Mouse (Mus musculus): ENCODE results near the gene H2-M5.

Gene H2-M5

DNA sequence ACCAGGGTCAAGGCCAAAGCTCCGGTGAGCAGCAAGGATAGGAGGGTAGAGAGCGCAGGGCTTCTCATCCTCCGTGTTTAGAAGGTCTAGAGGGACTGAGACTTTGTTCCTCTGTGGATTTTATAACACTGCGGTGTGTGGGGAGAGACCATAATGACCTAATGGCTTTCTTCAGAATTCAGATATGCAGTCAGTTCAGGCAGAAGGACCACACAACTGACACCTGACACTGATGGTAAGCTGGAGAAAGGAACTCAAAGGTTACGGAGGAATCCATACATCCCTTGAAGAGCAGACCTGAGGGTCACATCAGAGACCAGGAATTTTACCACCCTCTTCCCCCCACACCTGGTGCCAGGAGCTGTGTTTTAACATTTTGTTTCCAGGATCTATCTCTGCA lies at the start of gene H2-M5:
TSS of gene H2-M5 (minus strand) at position 101 of the 400 bp plus-strand sequence.
- no peak for DNase-seq (ENCODE audit: extremely low read depth, insufficient read length, low spot score)

DNA sequence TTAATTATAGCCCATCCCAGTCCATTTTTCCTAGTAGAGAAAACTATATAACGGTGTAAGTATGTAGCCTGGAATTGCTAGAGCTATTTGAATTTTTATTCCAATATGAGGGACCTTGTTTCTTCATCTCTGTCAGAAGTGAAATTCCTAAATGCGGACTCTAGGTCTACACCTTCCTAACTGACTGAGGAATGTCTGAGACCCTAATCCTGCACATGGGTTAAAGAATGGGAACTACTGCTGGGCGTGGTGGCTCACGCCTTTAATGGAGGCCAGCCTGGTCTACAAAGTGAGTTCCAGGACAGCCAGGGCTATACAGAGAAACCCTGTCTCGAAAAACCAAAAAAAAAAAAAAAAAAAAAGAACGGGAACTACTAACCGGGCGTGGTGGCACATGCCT lies 39.8 kb upstream of the H2-M5 start:
- no peak for DNase-seq (ENCODE audit: extremely low read depth, insufficient read length, low spot score)

DNA sequence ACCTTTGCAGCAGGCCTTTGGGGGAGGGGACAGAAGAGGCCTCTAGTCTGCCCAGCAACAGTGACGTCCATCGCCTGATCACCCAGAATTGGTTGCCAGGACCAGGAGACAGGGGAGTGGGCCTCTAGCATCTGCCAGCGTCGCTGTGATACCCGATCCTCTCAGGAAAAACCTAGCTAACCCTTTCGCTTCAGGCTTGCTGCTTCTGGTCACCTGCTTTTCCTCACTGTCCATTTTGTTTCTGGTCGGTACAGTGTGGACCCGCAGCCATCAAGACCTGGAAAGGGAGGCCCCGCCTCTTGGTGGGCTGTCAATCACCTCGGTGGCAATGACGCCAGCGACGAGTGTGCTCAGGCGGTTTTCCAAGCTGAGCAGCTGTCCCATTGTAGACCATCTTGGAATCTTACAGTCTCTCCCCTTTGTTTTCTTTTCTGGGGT lies 39.4 kb upstream of the H2-M5 start:
- DNase-seq (ENCODE audit: extremely low read depth, insufficient read length, low spot score): peak; percentile 77

- DNase-seq (ENCODE audit: extremely low read depth, insufficient read length, low spot score): no peak
Measured at GRCm38 (mm10) chr17:37028212-37028611, 38.9 kb upstream of the H2-M5 start.

DNA sequence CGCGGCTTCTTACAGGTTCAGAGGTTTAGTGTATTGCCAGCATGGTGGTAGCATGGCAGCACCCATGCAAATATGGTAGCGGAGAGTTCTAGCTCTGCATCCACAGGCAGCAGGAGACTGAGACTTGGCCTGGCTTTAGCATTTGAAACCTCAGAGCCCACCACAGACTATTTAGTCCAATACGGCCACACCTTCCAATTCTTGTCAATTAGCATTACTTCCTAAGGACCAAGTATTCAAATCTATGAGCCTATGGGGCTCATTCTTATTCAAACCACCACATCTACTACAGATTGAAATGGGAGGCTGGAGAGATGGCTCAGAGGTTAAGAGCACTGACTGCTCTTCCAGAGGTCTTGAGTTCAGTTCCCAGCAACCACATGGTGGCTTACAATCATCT lies 38.1 kb upstream of the H2-M5 start:
- no peak for DNase-seq (ENCODE audit: extremely low read depth, insufficient read length, low spot score)

GRCm38 (mm10) chr17:37026425-37026824 lies 37.1 kb upstream of the H2-M5 start:
- DNase-seq (ENCODE audit: extremely low read depth, insufficient read length, low spot score): no peak

DNA sequence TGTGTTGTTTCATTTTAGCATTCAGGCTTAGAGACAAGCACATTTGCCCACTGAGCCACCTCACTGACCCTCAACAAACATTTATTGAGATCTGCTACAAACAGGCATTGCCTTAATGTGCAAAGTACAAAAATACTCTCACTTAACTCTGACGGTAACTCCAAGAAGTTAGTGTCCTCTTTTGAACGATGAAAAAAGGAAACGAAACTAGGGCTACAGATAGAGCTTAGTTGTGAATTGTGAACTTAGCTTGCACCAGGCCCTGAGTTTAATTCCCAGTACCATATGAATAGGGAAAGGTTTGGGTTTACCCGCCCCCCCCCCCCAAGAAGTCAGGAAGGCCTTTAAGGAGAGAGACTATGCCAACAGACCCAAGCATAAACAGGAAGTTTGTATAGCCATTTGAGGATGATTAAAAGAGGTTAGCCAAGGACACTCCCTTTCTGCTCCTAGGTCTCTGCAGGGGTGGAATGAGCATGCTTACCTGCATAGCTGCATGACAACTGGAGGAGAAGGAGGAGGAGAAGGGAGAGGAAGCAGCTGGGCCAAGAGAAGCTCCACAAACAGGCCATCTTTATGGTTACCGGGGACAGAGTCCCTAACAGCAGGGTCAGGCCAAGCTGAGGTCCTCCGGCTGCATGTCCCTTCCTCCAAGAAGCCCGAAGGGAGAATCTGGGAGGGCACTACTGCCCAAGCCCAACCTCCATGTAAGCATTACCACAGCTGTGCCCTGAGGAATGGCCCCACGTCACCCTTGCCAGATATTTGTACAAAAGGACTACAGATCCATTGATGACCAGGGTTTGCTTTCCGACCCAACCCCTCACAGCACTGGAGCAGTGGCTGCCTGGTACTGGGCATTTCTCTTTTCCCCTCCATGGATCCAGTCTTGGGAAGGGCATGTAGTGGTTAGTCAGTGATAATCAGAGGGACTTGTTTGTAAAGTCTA lies 33.6 kb upstream of the H2-M5 start, which contains the start of gene Mog:
TSS of gene Mog (minus strand) at position 771 of the 949 bp plus-strand sequence.
- no peak for DNase-seq (ENCODE audit: extremely low read depth, insufficient read length, low spot score)

DNA sequence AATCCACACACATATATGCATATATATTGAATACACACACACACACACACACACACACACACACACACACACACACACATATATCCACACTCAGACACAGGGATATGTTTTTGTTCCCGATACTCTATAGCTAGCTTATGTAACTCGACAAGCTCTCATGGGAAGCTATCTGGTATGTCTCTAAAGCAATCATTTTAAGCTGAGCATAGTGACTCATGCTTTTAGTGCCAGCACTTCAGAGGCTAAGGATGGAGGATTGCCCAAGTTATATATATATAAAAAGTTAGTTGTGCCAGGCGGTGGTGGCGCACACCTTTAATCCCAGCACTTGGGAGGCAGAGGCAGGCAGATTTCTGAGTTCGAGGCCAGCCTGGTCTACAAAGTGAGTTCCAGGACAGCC lies 29.9 kb upstream of the H2-M5 start:
- peak; percentile 28 for DNase-seq (ENCODE audit: extremely low read depth, insufficient read length, low spot score)

- no peak for DNase-seq (ENCODE audit: extremely low read depth, insufficient read length, low spot score)
Measured at GRCm38 (mm10) chr17:37018328-37018727, 29.0 kb upstream of the H2-M5 start.

GRCm38 (mm10) chr17:37016333-37016732 lies 27.0 kb upstream of the H2-M5 start:
- no peak for DNase-seq (ENCODE audit: extremely low read depth, insufficient read length, low spot score)

GRCm38 (mm10) chr17:37012141-37012540 lies 22.8 kb upstream of the H2-M5 start:
- no peak for DNase-seq (ENCODE audit: extremely low read depth, insufficient read length, low spot score)

- DNase-seq (ENCODE audit: extremely low read depth, insufficient read length, low spot score): no peak
Measured at GRCm38 (mm10) chr17:37011719-37012118, 22.4 kb upstream of the H2-M5 start.

GRCm38 (mm10) chr17:37009460-37010042 lies 20.2 kb upstream of the H2-M5 start:
- DNase-seq (ENCODE audit: extremely low read depth, insufficient read length, low spot score): no peak

GRCm38 (mm10) chr17:37008161-37008560 lies 18.8 kb upstream of the H2-M5 start:
- no peak for DNase-seq (ENCODE audit: extremely low read depth, insufficient read length, low spot score)

DNA sequence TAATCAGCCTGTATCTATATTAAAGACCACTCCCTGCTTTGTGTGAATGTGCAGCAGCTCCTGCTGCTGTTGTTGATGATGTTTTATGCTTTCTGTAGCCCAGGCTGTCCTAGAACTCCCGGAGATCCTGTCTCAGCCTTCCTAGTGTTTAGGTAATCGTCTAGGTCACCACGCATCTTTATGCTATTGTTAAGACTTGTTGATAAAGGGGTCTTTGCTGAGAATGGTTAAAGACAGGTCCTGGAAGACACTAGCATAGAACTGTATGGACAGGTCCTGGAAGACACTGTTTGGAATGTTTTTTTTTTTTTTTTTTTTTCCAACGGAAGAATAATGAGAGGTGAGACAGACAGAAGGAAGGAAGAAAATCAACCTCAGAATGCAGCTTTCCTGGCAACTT lies 14.0 kb upstream of the H2-M5 start:
- no peak for DNase-seq (ENCODE audit: extremely low read depth, insufficient read length, low spot score)

DNA sequence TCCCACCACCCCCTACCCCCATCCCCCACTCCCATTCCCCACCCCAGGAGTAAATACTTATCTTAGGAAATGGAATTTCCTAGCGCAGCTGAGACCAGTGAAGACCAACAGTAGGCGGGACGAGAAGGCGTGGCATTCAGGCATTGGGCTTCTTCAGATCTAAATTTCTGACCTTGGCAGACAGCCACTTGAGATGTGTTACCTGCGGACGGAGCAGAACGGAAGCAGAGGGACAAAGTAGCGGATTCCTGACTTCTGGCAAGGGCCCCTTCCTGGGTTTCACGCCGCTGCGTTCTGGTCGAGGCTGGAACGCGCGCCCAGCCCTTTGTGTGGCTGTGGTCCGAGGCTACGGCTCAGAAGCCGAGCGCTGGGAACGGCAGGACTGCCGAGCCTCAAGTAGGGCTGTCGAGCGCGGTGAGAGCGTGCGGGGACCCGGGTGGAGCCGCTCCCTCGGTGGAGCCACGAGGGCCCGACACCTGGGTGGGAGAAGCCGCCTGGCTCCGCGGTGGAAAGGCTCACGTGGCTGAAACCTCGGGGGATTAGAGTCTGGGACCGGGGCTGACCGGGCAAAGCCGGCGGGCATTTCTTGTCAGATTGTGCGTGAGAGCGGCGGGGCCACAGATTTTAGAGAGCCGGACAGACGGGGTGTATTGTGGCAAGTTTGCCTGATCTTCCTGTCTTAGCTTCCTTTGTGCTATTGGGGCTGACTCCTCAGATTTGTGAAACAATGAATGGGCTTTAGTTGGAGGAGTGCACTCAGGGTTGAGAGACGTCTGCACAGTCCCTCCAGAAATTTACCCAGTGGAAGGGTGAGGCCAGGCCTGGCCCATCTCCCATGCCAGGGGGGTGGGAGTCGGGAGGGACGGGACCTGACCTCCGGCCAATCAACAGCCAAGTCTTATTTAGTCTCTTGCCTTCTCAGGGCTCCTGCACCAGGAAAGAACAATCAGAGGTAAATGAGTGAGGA lies 13.3 kb upstream of the H2-M5 start:
- peak; percentile 85 for DNase-seq (ENCODE audit: extremely low read depth, insufficient read length, low spot score)

- no peak for DNase-seq (ENCODE audit: extremely low read depth, insufficient read length, low spot score)
Measured at GRCm38 (mm10) chr17:37000863-37001262, 11.5 kb upstream of the H2-M5 start, which contains the start of gene Zfp57. TSS of gene Zfp57 (plus strand) at chr17:37001163.

- DNase-seq (ENCODE audit: extremely low read depth, insufficient read length, low spot score): no peak
Measured at GRCm38 (mm10) chr17:36998477-36998876, 9.1 kb upstream of the H2-M5 start.

- peak; percentile 28 for DNase-seq (ENCODE audit: extremely low read depth, insufficient read length, low spot score)
Measured at GRCm38 (mm10) chr17:36997033-36997735, 7.8 kb upstream of the H2-M5 start.

DNA sequence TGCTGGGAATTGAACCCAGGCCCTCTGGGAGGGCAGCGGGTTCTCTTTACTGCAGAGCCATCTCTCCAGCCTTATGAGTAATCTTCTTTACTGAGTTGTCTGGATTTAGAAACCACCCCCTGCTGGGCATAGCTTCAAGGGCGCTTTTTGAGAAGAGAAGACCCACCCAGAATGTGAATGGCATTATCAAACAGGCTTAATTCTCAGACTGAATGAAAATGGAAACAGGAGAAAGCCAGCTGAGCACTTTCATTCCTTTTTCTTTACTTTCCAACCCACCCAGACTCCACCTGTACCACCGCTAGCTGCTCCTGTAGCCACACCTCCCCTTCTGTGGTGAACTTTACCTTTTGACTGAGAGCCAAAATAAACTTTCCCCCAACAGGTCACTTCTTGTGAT lies 6.1 kb upstream of the H2-M5 start:
- no peak for DNase-seq (ENCODE audit: extremely low read depth, insufficient read length, low spot score)

Data from 3134 (cell line).